Mouse (Mus musculus) gastrocnemius, adult 18-20 months (tissue): ENCODE data around the gene Rpl6. TPM values are rescaled to one million over a fixed set of nuclear protein-coding genes. Genes with fewer than 3 reads are reported as not detected.
"Not testable (repeated sequence)": the region's sequence is repeated elsewhere in the genome, so short reads cannot be mapped to it uniquely, and the experiment has no call there.

Experiments used
- DNase-seq: peaks from one replicate; pipeline ENCODE4 v3.0.0; 2021; ENCODE audit warnings: low spot score
- total RNA-seq, 2 experiments: library from RNA; stranded (reverse); gene quantifications; 2 replicates each; pipeline ENCODE4 v1.2.3; 2021

Gene Rpl6
- total RNA-seq, 2 experiments from 2014 or later, result 465 to 471 TPM

DNA sequence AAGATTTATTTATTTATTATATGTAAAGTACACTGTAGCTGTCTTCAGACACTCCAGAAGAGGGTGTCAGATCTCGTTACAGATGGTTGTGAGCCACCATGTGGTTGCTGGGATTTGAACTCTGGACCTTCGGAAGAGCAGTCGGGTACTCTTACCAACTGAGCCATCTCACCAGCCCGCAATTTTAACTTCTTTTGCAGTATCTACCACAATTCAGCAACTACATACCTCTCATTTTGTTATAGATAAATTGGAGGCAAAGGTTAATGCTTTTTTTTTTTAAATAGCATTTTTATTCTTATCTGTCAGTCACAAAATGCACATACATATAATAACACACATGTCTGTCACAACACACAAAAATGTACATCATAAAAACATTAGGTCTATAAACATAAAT, 19.7 kb downstream of the Rpl6 start:
- not testable (repeated sequence) for DNase-seq

GRCm38 (mm10) chr5:121224856-121225255, 20.6 kb downstream of the Rpl6 start:
- no peak for DNase-seq

DNA sequence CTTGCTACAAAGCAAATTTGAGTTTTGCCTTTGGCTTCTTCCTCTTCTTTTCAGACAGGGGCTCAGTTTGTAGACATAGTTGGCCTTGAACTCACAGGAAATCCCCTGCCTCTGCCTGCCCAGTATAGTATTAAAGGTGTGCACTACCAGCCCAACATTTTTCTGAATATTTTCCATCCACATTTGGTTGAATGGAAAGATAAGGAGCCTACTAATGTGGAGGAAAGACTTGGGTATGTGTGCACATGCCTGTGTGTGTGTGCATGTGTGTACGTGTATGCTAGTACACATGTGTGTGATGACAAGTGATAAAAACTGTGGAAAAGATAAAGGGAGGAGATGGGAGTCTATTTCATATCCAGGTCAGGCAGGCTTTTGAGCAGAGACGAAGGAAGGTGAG, 21.6 kb downstream of the Rpl6 start:
- no peak for DNase-seq

DNA sequence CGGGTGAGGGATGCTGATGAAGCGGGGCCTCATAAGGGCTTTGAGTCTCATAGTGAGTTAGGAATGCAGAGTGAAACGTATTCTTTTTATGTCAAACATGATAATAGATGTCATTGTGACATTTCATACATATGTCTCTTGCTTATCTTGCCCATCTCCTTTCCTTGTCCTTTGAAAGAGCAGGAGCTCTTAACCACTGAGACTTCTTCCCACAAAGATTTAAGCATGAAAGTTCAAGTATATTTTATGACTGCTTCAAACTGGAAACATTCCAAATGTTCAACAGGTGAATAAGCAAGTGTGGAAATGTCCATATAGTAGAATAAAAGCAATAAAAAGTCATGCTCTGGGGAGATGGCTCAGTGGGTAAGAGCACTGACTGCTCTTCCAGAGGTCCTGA, 22.1 kb downstream of the Rpl6 start:
- no peak for DNase-seq

DNA sequence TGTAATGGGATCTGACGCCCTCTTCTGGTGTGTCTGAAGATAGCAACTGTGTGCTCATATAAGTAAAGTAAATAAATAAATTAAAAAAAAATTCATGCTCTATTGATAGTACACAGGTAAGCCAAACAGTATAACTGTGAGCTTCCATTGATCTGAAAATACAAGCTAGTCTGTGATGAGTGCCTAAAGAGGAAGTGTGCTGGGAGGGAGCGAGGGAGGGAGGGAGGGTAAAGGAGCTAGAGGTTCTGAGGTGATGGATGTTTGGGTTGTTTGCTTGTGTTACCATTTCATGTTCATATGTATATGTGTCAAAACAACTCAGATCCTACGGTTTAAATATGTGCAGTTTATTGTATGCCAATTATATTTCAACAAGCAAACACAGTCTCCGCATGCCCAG, 22.6 kb downstream of the Rpl6 start:
- no peak for DNase-seq

GRCm38 (mm10) chr5:121227330-121227729, 23.0 kb downstream of the Rpl6 start:
- not testable (repeated sequence) for DNase-seq

GRCm38 (mm10) chr5:121229182-121229581, 24.9 kb downstream of the Rpl6 start:
- DNase-seq, result no peak

DNA sequence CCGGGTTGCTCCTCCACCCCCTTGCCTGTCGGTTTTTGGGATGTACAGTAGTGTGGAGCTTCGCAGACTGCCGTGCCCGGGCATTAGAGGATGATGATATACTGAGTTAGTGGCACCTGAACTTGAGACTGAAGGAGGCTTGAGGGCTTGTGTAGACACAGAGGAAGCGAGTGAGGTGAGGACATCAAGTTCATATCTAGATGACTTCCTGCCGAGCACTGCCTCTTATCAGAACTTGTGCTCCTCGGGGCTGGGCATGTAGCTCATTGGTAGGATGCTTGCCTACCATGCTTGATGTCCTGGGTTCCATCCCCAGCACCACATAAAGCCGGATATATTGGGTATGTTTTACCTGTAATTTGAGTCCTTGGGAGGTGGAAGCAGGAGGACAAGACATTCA, 26.5 kb downstream of the Rpl6 start:
- no peak for DNase-seq

- DNase-seq, result no peak
These were observed 28.5 kb downstream of the Rpl6 start for GRCm38 (mm10) chr5:121232789-121233188.

GRCm38 (mm10) chr5:121233726-121234125, 29.4 kb downstream of the Rpl6 start:
- no peak for DNase-seq

- no peak for DNase-seq
These were observed 31.9 kb downstream of the Rpl6 start for GRCm38 (mm10) chr5:121236171-121236570.

GRCm38 (mm10) chr5:121238208-121238607, 33.9 kb downstream of the Rpl6 start:
- no peak for DNase-seq

DNA sequence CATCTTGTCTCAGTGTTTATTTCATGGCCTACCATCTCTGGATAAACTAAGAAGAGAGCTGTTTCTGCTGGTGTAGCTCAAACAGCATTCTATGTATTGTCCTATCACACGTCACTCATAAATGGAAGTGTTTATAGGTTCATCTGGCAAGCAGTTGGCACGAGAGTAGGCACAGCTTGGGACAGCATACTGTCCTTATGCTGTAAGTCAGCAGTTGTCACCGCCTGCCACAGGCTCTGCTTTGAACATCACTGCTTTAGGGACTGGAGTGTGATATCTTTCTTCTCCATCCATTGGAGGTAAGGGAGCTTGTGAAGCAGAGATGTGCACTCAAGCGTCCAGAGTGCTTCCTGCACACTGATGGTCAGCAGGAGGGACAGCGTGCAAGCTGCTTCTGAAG, 35.6 kb downstream of the Rpl6 start:
- no peak for DNase-seq

- DNase-seq, result no peak
These were observed 36.9 kb downstream of the Rpl6 start for GRCm38 (mm10) chr5:121241182-121241581.

DNA sequence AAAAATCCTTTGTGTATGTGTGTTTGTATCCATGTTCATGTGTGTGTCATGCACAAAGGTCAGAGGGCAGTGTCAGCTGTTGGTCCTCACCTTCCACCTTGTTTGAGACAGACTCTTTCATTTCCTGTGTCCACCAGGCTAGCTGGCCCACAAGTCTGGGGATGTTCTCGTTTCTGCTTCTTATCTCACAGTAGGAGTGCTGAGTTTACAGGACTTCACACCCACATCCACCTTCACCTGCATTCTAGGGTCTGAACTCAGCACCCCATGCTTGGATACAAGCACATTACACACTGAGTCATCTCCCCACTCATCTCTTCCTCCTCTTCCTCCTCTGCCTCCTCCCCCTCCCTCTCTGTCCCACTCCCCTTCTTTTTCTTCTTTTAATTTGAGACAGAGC, 38.0 kb downstream of the Rpl6 start:
- DNase-seq, result no peak

DNA sequence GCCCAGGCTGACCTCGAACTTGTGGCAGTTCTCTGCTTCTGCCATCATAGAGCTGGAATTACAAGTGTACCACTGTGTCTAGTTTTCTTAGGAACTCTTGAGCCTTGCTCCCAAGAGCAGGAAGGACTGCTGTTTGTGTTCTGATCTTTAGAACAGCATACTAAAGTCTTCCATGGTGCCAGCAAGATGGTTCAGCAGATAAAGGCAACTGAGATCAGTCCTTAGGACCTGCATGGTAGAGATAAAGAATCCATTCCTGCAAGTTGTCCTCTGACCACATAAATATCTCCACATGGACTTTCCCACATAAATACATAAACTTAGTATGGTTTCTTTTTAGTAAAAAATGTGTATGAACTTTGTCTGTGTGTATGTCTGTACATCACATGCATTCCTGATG, 38.4 kb downstream of the Rpl6 start:
- no peak for DNase-seq

DNA sequence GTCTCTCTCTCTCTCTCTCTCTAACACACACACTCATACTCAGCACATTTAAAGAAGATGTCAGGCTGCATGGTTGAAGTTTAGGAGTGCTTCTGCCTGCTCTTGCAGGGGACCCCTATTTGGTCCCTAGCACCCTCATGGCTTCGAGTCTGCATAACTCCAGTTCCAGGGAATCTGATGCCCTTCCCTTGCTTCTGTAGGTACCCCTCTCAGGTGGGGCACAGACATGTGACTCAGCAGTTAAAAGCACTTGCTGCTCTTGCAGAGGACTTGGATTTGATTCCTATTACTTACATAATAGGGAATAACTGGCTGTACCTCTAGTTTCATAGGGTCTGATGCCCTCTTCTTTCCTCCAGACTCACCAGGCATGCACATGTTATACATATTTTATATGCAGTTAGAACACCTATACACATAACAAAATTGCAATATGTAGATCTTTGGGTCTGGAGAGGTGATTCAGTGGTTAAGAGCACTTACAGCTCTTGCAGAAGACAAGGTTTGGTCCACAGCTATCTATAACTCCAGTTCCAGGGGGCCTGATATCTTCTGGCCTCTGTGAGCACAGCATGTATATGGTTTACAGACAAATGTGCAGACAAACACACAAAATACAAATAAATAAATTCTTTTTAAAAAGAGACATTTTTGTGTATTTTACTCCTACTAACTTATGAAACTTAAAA, 39.5 kb downstream of the Rpl6 start:
- no peak for DNase-seq

DNA sequence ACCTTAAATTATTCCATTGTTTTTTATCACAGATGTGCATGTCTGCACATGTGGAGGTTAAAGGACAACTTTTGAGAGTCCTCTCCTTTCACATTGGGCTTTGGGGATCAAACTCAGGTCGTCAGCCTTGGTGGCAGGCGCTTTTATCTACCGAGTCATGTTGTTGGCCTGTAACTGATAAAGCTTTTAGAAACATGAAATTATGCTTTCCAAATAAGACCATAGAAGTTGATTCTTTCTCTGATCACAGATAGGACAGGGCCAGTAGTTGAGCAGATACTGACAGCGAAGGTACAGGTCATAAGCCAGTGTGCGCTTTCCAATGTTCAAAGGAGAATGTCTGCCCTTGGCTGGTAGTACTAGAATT, 40.1 kb downstream of the Rpl6 start:
- no peak for DNase-seq

GRCm38 (mm10) chr5:121245201-121245600, 40.9 kb downstream of the Rpl6 start:
- DNase-seq, result no peak

- no peak for DNase-seq
These were observed 44.6 kb downstream of the Rpl6 start for GRCm38 (mm10) chr5:121248766-121249394.

DNA sequence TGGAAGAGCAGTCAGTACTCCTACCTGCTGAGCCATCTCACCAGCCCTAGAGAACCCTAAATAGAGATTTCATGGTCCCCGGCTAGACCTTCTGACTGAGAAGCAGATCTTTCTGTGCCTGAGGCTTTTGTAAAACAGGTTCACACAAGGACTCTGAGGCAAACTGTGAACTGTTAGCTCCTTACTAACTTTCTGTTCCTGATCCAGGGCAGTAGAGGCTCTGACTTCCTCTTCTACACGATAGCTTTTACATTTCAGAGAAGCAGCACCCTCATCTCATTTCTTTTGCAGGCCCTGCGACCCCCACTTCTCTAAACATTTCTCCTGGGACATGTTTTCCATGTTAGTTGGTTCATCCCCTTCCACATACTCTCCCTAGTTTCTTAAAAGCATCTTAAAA, 45.4 kb downstream of the Rpl6 start:
- no peak for DNase-seq

GRCm38 (mm10) chr5:121251813-121252212, 47.5 kb downstream of the Rpl6 start:
- DNase-seq, result no peak

GRCm38 (mm10) chr5:121253816-121254497, 49.7 kb downstream of the Rpl6 start:
- DNase-seq, result no peak
